Mouse (Mus musculus): ENCODE measurements at regions not wholly inside any gene's neighbourhood (a gene's known extent, or its start where the extent isn't known, plus 50 kb on each side); places are given as distances from the start of the nearest gene placed in this dataset.

DNA sequence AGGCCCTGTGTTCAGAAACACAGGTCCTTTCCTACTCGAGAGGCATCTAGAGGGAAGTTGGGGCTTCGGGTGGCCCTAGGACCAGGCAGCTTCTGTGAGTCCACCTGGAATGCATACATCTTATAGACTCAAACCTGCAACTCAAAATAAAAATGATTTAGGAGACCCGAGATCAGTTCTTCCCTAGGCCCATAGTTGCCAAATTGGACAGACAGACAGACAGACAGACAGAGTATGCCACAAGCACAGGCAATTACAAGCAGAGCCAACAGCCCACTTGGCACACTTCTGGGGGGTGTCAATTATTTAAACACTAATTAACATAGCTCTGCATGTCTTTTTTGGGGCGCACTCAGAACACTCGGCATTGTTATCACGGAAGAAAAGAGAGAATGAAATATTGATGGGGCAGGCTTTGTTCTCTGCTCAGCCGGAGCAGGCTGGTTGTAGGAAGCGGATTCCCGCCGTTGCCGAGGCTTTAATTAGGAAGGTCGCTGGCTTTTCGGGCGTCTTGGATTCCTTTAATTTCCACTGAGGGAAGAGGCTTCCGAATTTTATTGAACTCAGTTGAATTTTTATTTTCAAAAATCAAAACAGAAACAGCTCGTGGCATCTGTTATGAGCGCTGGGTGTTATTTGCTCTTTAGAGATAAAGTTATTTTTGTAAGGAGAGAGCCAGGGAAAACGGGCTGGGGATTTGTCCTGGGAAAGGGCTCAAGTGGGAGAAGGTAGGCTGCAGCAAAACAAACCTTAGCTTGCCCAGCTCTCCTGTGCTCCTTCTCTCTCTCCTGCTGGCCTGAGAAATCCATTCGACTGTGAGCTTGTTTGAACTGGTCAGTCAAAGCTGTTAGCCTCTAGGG is 111.9 kb downstream of the Irx5 start:
- H3K4me1 ChIP-seq (ENCODE audit: control insufficient read depth, insufficient read depth, low read length) = no peaks in the 10 kb centered on the region
- H3K4me3 ChIP-seq (ENCODE audit: low read depth, low read length) = no peak overlapping the region
- no peaks in the 10 kb centered on the region for H3K36me3 ChIP-seq (ENCODE audit: control insufficient read depth, insufficient read depth, low read length)
- H3K9me3 ChIP-seq (ENCODE audit: control insufficient read depth, low read length) = no peaks in the 10 kb centered on the region; the same call in 1 of the 2 replicates
- H3K27me3 ChIP-seq (ENCODE audit: control insufficient read depth, insufficient read depth, low read length) = no peaks in the 10 kb centered on the region
- no peak overlapping the region for H3K4me2 ChIP-seq (ENCODE audit: low read depth, severe bottlenecking)
- 42% methylated on average over 19 of the region's 19 CpGs for WGBS
- H3K27ac ChIP-seq (replicated peaks; ENCODE audit: low read depth, low read length) = no peak overlapping the region
- ATAC-seq (ENCODE audit: insufficient number of reproducible peaks, low FRiP score, low TSS enrichment, low read depth) (no peak), DNase-seq (ENCODE audit: low spot score) (peak; percentile 40)
- H3K9ac ChIP-seq (ENCODE audit: low read length) = no peak overlapping the region

DNA sequence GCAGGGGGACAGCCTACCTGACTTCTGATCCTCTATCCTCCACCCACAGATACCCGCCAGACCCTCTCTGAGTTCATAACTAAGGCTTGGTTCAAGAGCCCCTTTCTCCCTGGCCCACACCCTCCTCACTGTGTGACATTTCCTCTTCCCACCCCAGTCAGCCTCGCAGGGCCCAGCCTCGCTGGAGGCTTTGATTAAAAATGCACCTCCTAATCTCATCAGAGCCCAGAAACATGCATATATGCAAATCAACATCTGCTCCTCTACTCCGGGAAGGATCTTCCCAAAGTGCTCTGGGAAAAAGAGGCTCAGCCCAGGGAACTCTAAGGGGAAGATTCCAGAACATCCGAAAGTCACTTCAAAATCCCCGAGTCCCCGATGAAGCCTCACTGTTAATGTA is 114.8 kb downstream of the Irx5 start:
- no peaks in the 10 kb centered on the region for H3K36me3 ChIP-seq (ENCODE audit: control insufficient read depth, insufficient read depth, low read length)
- no peaks in the 10 kb centered on the region for H3K9me3 ChIP-seq (ENCODE audit: control insufficient read depth, low read length)
- H3K4me1 ChIP-seq (ENCODE audit: control insufficient read depth, insufficient read depth, low read length) = no peaks in the 10 kb centered on the region
- no peak overlapping the region for H3K9ac ChIP-seq (ENCODE audit: low read length)
- no peak for ATAC-seq (ENCODE audit: insufficient number of reproducible peaks, low FRiP score, low TSS enrichment, low read depth)
- no peak overlapping the region for H3K27ac ChIP-seq (replicated peaks; ENCODE audit: low read depth, low read length)
- no peak overlapping the region for H3K4me2 ChIP-seq (ENCODE audit: low read depth, severe bottlenecking)
- no peak for DNase-seq (ENCODE audit: low spot score)
- no peak overlapping the region for H3K4me3 ChIP-seq (ENCODE audit: low read depth, low read length)
- no peaks in the 10 kb centered on the region for H3K27me3 ChIP-seq (ENCODE audit: control insufficient read depth, insufficient read depth, low read length)
- WGBS = 66% methylated on average over 7 of the region's 7 CpGs

DNA sequence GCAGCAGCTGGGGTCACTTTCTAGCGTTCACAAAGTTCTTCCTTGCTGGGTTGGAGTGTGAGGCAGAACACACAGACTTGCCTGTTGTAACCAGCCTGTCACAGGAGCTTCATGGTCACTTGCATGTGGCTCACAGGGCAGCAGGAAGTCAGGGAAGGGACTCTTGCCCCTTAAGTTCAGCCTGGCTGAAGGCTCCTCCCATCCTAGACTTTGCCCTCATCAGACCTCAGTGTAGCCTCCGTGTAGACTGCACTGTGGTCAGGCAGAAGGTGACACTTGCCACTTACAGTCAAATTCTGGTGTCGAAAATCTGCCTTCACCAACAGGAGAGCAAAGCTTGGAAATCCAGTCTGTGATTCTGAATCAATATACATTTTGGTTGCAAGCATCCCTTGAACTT is 115.4 kb downstream of the Irx5 start:
- WGBS = 80% methylated on average over 3 of the region's 3 CpGs
- no peak overlapping the region for H3K4me3 ChIP-seq (ENCODE audit: low read depth, low read length)

DNA sequence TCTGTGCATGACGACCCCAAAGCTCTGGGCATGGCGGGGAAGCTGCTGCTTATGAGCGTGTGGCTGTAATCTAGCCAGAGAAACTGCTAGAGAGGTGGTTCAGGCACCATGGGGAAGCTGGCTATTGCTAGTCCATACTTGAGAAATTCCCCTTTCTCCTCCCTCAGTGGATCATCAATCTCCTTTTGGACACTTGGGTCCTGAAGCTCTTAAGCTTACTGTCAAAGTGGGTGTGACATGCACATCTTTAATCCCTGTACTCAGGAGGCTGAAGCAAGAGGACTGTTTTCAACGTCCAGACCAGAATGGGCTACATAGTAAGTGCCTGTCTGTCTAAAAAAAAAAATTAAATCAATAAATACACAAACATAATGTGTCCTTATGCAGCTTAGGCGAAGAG is 125.0 kb downstream of the Irx5 start:
- ATAC-seq (ENCODE audit: insufficient number of reproducible peaks, low FRiP score, low TSS enrichment, low read depth) (no peak), DNase-seq (ENCODE audit: low spot score) (no peak)
- Histone ChIP-seq H3K4me2 (ENCODE audit: low read depth, severe bottlenecking) (no peak overlapping the region), H3K36me3 (ENCODE audit: control insufficient read depth, insufficient read depth, low read length) (no peaks in the 10 kb centered on the region), H3K4me3 (ENCODE audit: low read depth, low read length) (no peak overlapping the region), H3K4me1 (ENCODE audit: control insufficient read depth, insufficient read depth, low read length) (0 out of 2 replicates have a peak, but pooled peaks cover 4% of the 10 kb centered on the region), H3K9me3 (ENCODE audit: control insufficient read depth, low read length) (no peaks in the 10 kb centered on the region), H3K27me3 (ENCODE audit: control insufficient read depth, insufficient read depth, low read length) (no peaks in the 10 kb centered on the region), H3K27ac (replicated peaks; ENCODE audit: low read depth, low read length) (no peak overlapping the region), H3K9ac (ENCODE audit: low read length) (no peak overlapping the region)
- 65% methylated on average over 5 of the region's 5 CpGs for WGBS

More for the DNA sequence above, 115.4 kb downstream of the Irx5 start:
- no peaks in the 10 kb centered on the region for H3K9me3 ChIP-seq (ENCODE audit: control insufficient read depth, low read length)
- ATAC-seq (ENCODE audit: insufficient number of reproducible peaks, low FRiP score, low TSS enrichment, low read depth) (no peak), DNase-seq (ENCODE audit: low spot score) (no peak)
- no peak overlapping the region for H3K4me2 ChIP-seq (ENCODE audit: low read depth, severe bottlenecking)
- no peak overlapping the region for H3K9ac ChIP-seq (ENCODE audit: low read length)
- H3K27me3 ChIP-seq (ENCODE audit: control insufficient read depth, insufficient read depth, low read length) = no peaks in the 10 kb centered on the region
- H3K27ac ChIP-seq (replicated peaks; ENCODE audit: low read depth, low read length) = no peak overlapping the region
- no peaks in the 10 kb centered on the region for H3K36me3 ChIP-seq (ENCODE audit: control insufficient read depth, insufficient read depth, low read length)
- H3K4me1 ChIP-seq (ENCODE audit: control insufficient read depth, insufficient read depth, low read length) = no peaks in the 10 kb centered on the region

DNA sequence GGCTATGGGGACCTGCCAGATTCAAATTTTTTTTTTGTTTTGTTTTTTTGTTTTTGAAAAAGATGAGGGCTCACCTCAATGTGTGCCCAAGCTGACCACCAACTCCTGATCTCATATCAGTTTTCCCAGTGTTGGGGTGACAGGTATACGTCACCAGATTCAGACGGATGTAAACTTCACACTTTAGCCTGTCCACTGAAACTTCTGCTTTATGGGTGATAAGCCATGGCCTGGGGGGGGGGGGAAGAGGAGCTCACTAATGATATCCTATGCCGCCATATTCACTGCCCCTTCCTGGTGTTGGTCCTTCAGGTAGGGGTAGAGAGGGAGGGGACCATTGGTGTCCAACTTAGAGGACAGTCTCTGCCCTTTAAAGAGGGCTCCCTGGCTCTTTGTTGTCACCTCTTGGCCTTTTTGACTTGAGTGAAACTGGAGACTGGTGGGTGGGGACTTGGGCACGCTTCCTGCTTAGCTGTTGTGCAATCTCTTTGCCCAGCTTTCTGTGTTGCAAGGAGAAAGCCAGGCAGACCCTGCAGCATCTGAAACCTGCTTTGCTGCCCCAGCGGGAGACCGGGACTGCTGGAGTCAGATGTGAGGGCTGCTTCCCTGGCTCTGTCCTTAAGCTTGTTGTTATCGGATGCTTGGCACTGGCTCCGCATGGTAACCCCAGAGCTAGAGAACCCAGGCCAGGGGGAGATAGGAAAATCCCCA is 125.8 kb downstream of the Irx5 start:
- Histone ChIP-seq H3K27me3 (ENCODE audit: control insufficient read depth, insufficient read depth, low read length) (no peaks in the 10 kb centered on the region), H3K9me3 (ENCODE audit: control insufficient read depth, low read length) (no peaks in the 10 kb centered on the region), H3K27ac (replicated peaks; ENCODE audit: low read depth, low read length) (no peak overlapping the region), H3K36me3 (ENCODE audit: control insufficient read depth, insufficient read depth, low read length) (no peaks in the 10 kb centered on the region), H3K9ac (ENCODE audit: low read length) (no peak overlapping the region), H3K4me1 (ENCODE audit: control insufficient read depth, insufficient read depth, low read length) (0 out of 2 replicates have a peak, but pooled peaks cover 4% of the 10 kb centered on the region), H3K4me2 (ENCODE audit: low read depth, severe bottlenecking) (no peak overlapping the region), H3K4me3 (ENCODE audit: low read depth, low read length) (no peak overlapping the region)
- DNase-seq (ENCODE audit: low spot score) = no peak
- no peak for ATAC-seq (ENCODE audit: insufficient number of reproducible peaks, low FRiP score, low TSS enrichment, low read depth)
- 42% methylated on average over 8 of the region's 8 CpGs for WGBS

DNA sequence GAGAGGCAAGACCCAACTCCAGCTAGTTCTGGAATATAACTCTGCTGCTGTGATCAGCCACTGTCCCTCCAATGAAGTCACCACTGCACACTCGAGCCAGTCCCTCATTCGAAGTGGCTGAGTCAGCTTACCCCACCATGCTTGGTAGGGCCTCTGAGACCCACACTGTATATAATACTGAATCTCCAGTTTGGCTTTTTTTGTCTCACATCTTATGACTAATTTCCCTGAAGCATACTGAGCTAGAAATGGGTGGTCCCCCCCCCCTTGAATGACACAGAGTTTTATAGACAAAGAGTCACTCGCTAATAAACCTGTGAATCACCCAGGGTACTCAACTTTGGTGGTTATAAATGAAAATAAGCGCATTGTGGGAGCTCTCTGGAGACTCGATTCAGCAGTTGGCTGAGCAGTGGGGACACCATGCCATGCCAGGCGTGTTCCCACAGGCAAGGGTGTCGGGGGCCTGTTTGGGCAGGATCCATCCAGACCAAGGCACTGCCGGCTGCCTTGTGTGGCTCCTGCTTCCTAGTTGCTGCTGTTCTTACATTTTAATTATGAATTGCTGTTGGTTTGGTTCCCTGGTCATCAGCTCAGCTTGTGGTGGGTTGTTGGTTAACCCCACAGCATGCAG is 131.2 kb downstream of the Irx5 start:
- WGBS = 84% methylated on average over 8 of the region's 8 CpGs
- H3K9ac ChIP-seq (ENCODE audit: low read length) = no peak overlapping the region

DNA sequence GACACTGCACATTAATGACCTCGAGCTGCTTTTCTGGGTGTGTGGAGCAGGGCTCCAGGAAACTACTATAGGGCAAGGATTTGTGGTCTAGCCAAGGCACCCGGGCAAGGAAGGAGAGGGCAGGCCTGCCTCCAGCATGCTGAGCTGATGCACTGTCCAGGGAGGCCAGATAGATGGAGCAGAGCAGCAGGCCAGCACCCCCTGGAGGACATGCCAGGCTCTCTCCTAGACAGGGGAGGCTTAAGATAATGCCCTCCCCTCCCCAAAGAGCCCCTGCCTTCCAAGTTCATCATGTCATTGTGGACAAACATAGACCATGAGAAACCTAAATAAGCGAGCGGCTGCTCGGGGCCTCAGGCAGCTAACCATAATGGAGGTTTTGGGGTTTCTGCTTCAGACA is 134.1 kb downstream of the Irx5 start:
- Histone ChIP-seq H3K9me3 (ENCODE audit: control insufficient read depth, low read length) (no peaks in the 10 kb centered on the region), H3K9ac (ENCODE audit: low read length) (no peak overlapping the region), H3K4me2 (ENCODE audit: low read depth, severe bottlenecking) (no peak overlapping the region), H3K36me3 (ENCODE audit: control insufficient read depth, insufficient read depth, low read length) (no peaks in the 10 kb centered on the region), H3K4me3 (ENCODE audit: low read depth, low read length) (no peak overlapping the region), H3K27me3 (ENCODE audit: control insufficient read depth, insufficient read depth, low read length) (no peaks in the 10 kb centered on the region), H3K27ac (replicated peaks; ENCODE audit: low read depth, low read length) (no peak overlapping the region), H3K4me1 (ENCODE audit: control insufficient read depth, insufficient read depth, low read length) (no peaks in the 10 kb centered on the region)
- no peak for ATAC-seq (ENCODE audit: insufficient number of reproducible peaks, low FRiP score, low TSS enrichment, low read depth)
- no peak for DNase-seq (ENCODE audit: low spot score)
- 79% methylated on average over 5 of the region's 5 CpGs for WGBS

More for the DNA sequence above, 131.2 kb downstream of the Irx5 start:
- Histone ChIP-seq H3K9me3 (ENCODE audit: control insufficient read depth, low read length) (no peaks in the 10 kb centered on the region), H3K4me2 (ENCODE audit: low read depth, severe bottlenecking) (no peak overlapping the region), H3K4me1 (ENCODE audit: control insufficient read depth, insufficient read depth, low read length) (no peaks in the 10 kb centered on the region), H3K27me3 (ENCODE audit: control insufficient read depth, insufficient read depth, low read length) (no peaks in the 10 kb centered on the region), H3K36me3 (ENCODE audit: control insufficient read depth, insufficient read depth, low read length) (no peaks in the 10 kb centered on the region), H3K4me3 (ENCODE audit: low read depth, low read length) (no peak overlapping the region), H3K27ac (replicated peaks; ENCODE audit: low read depth, low read length) (no peak overlapping the region)
- DNase-seq (ENCODE audit: low spot score) (no peak), ATAC-seq (ENCODE audit: insufficient number of reproducible peaks, low FRiP score, low TSS enrichment, low read depth) (no peak)

DNA sequence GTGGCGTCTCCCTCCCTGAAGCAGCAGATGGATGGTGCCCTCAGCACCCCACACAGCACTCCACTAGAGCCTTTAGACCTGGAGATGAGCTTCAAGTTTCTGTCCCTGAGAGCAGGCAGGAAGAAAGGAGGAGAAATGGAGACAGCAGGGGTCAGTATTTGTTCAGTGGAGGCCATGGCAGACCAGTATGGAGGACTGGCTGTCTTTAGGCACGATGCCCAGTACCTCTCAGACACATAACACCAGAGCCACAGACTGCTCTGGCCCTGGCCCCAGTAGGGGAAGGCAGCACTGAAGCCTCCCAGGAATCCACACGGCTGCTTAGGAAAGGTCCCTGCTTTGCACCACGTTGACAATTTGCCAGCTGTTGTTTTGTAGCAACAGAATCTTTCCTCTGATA is 136.0 kb downstream of the Irx5 start:
- Histone ChIP-seq H3K36me3 (ENCODE audit: control insufficient read depth, insufficient read depth, low read length) (no peaks in the 10 kb centered on the region), H3K9ac (ENCODE audit: low read length) (0 out of 2 replicates have a peak overlapping the region, but pooled peaks have one; percentile 4), H3K4me2 (ENCODE audit: low read depth, severe bottlenecking) (no peak overlapping the region), H3K4me3 (ENCODE audit: low read depth, low read length) (no peak overlapping the region), H3K27ac (replicated peaks; ENCODE audit: low read depth, low read length) (no peak overlapping the region), H3K27me3 (ENCODE audit: control insufficient read depth, insufficient read depth, low read length) (no peaks in the 10 kb centered on the region), H3K9me3 (ENCODE audit: control insufficient read depth, low read length) (no peaks in the 10 kb centered on the region), H3K4me1 (ENCODE audit: control insufficient read depth, insufficient read depth, low read length) (no peaks in the 10 kb centered on the region)
- no peak for DNase-seq (ENCODE audit: low spot score)
- 61% methylated on average over 4 of the region's 4 CpGs for WGBS
- no peak for ATAC-seq (ENCODE audit: insufficient number of reproducible peaks, low FRiP score, low TSS enrichment, low read depth)

Measured in limb, embryonic 11.5 days (tissue).